Mouse (Mus musculus) liver, embryonic 14.5 days (tissue): Measurements from ENCODE around the gene Nrxn2.

Source experiments
- CTCF ChIP-seq: IDR thresholded peaks from 2 replicates; pipeline ENCODE4 v1.5.1; 2016; ENCODE audit warnings: antibody characterized with exemption, low read depth, control low read depth
- EP300 ChIP-seq: IDR thresholded peaks from 2 replicates; pipeline ENCODE4 v1.6.1; 2016; ENCODE audit warnings: antibody characterized with exemption, low read depth

- TF ChIP-seq CTCF (no peak), EP300 (no peak)
Observed at GRCm38 (mm10) chr19:6475129-6475528, 56.6 kb downstream of the Nrxn2 start.
